Mouse (Mus musculus) limb, embryonic 14.5 days (tissue): ENCODE measurements around the gene Best1. TPM values are rescaled to one million over a fixed set of nuclear protein-coding genes. Genes with fewer than 3 reads are reported as not detected.

Experiments used
- ATAC-seq: fragments of 200-750 bp; cut with Nextera tagmentation; 2 replicates; pipeline ENCODE4 v1.8.0; 2017; ENCODE audit warnings: low read depth, moderate number of reproducible peaks, moderate TSS enrichment; ENCODE audit not compliant: low FRiP score
- DNase-seq: peaks from one replicate; pipeline ENCODE4 v3.0.0-alpha.2; 2015; ENCODE audit warnings: low spot score
- H3K27ac ChIP-seq: fragments of 300-500 bp; sonication (generic); replicated peaks from 2 replicates; pipeline ENCODE4 v1.5.1; 2014; ENCODE audit warnings: low read depth, mild to moderate bottlenecking, low read length, moderate library complexity, mixed read lengths
- H3K27me3 ChIP-seq: fragments of 300-500 bp; sonication (generic); 2 replicates; pipeline ENCODE4 v1.6.1; 2014; ENCODE audit warnings: low read length, mixed read lengths; ENCODE audit not compliant: control insufficient read depth, insufficient read depth
- H3K36me3 ChIP-seq: fragments of 300-500 bp; sonication (generic); 2 replicates; pipeline ENCODE4 v1.6.1; 2014; ENCODE audit warnings: mild to moderate bottlenecking, low read length, moderate library complexity, mixed read lengths; ENCODE audit not compliant: control insufficient read depth, insufficient read depth
- H3K4me1 ChIP-seq: fragments of 300-500 bp; sonication (generic); 2 replicates; pipeline ENCODE4 v1.6.1; 2014; ENCODE audit warnings: antibody characterized with exemption, low read length, mixed read lengths; ENCODE audit not compliant: control insufficient read depth, insufficient read depth
- H3K4me2 ChIP-seq: fragments of 300-500 bp; sonication (generic); replicated peaks from 2 replicates; pipeline ENCODE4 v1.6.1; 2014; ENCODE audit warnings: low read depth, mild to moderate bottlenecking, low read length, moderate library complexity; ENCODE audit not compliant: severe bottlenecking
- H3K4me3 ChIP-seq: fragments of 300-500 bp; sonication (generic); replicated peaks from 2 replicates; pipeline ENCODE4 v1.5.1; 2014; ENCODE audit warnings: low read length
- H3K9ac ChIP-seq: fragments of 300-500 bp; sonication (generic); 2 replicates; pipeline ENCODE4 v1.6.1; 2014; ENCODE audit warnings: mild to moderate bottlenecking, low read depth, low read length, moderate library complexity; ENCODE audit not compliant: severe bottlenecking
- H3K9me3 ChIP-seq: fragments of 300-500 bp; sonication (generic); 2 replicates; pipeline ENCODE4 v1.6.1; 2016; ENCODE audit warnings: low read length; ENCODE audit not compliant: control insufficient read depth
- POLR2A ChIP-seq: fragments of 200-500 bp; IDR thresholded peaks from 2 replicates; pipeline ENCODE4 v1.8.0; 2012; ENCODE audit warnings: inconsistent platforms, mild to moderate bottlenecking, moderate library complexity, borderline replicate concordance; ENCODE audit not compliant: insufficient read depth, insufficient read length; ENCODE audit errors: extremely low read depth
- WGBS: fragments of 180-500 bp; shearing (Covaris S2); extraction: QIAGEN DNeasy Blood & Tissue Kit; methylation state at CpG from one replicate; pipeline ENCODE4 v1.1.7; 2014; 5-methylcytosine and 5-hydroxymethylcytosine counted together
- polyA plus RNA-seq, 2 experiments: library from polyadenylated mRNA; depleted of rRNA in 1 of 2; stranded (reverse) in 1 of 2; unstranded in 1 of 2; fragments of >200 nt; fragmentation: Nextera tagmentation in 1 of 2; extraction: Ambion mirVana in 1 of 2; gene quantifications; 2 replicates each; pipeline versions ENCODE4 v1.2.1 to v1.2.3; 2012 to 2014

The Best1 gene
- polyA plus RNA-seq, 2 experiments, result 1.5 to 1.7 TPM

- no peak for ATAC-seq
- H3K4me2 ChIP-seq, result no peak overlapping the region
- H3K9me3 ChIP-seq, result no peaks in the 10 kb centered on the region
- no peak overlapping the region for H3K4me3 ChIP-seq
- H3K27ac ChIP-seq, result no peak overlapping the region
- H3K36me3 ChIP-seq, result no peaks in the 10 kb centered on the region
- TF ChIP-seq POLR2A, result no peak
- no peaks in the 10 kb centered on the region for H3K4me1 ChIP-seq
- no peak for DNase-seq
- WGBS, result 39% methylated on average over 2 of the region's 2 CpGs
- no peaks in the 10 kb centered on the region for H3K27me3 ChIP-seq
- H3K9ac ChIP-seq, result no peak overlapping the region
These were observed 35.2 kb downstream of the Best1 start for GRCm38 (mm10) chr19:9966096-9966867.

- TF ChIP-seq POLR2A, result no peak
- ATAC-seq (no peak), DNase-seq (no peak)
- Histone ChIP-seq H3K27me3 (no peaks in the 10 kb centered on the region), H3K4me2 (no peak overlapping the region), H3K4me1 (no peaks in the 10 kb centered on the region), H3K9ac (no peak overlapping the region), H3K4me3 (no peak overlapping the region), H3K27ac (no peak overlapping the region), H3K36me3 (no peaks in the 10 kb centered on the region), H3K9me3 (no peaks in the 10 kb centered on the region)
- 19% methylated on average over 7 of the region's 7 CpGs for WGBS
These were observed 37.1 kb downstream of the Best1 start for GRCm38 (mm10) chr19:9964205-9964916.

GRCm38 (mm10) chr19:9960769-9961168 is 40.7 kb downstream of the Best1 start:
- Histone ChIP-seq H3K27me3 (no peaks in the 10 kb centered on the region), H3K9me3 (no peaks in the 10 kb centered on the region), H3K4me2 (no peak overlapping the region), H3K27ac (no peak overlapping the region), H3K4me1 (no peaks in the 10 kb centered on the region), H3K4me3 (no peak overlapping the region), H3K9ac (no peak overlapping the region), H3K36me3 (no peaks in the 10 kb centered on the region)
- no peak for TF ChIP-seq POLR2A
- 82% methylated on average over 5 of the region's 5 CpGs for WGBS
- DNase-seq (no peak), ATAC-seq (no peak)

- no peak for ATAC-seq
- 83% methylated on average over 5 of the region's 5 CpGs for WGBS
- no peak overlapping the region for H3K9ac ChIP-seq
These were observed 43.5 kb downstream of the Best1 start for GRCm38 (mm10) chr19:9957965-9958364.

GRCm38 (mm10) chr19:9956624-9957388 is 44.6 kb downstream of the Best1 start:
- Histone ChIP-seq H3K36me3 (no peaks in the 10 kb centered on the region), H3K4me1 (peaks cover 16% of the 10 kb centered on the region), H3K9me3 (no peaks in the 10 kb centered on the region; the same call in 1 of the 2 replicates), H3K9ac (no peak overlapping the region), H3K4me3 (no peak overlapping the region), H3K27ac (no peak overlapping the region), H3K4me2 (no peak overlapping the region), H3K27me3 (no peaks in the 10 kb centered on the region)
- no peak for DNase-seq
- WGBS, result 80% methylated on average over 4 of the region's 4 CpGs
- no peak for ATAC-seq
- no peak for TF ChIP-seq POLR2A

More at GRCm38 (mm10) chr19:9957965-9958364, 43.5 kb downstream of the Best1 start:
- H3K27ac ChIP-seq, result no peak overlapping the region
- H3K4me1 ChIP-seq, result peaks cover 16% of the 10 kb centered on the region
- no peak for DNase-seq
- no peak overlapping the region for H3K4me3 ChIP-seq
- TF ChIP-seq POLR2A, result no peak
- no peaks in the 10 kb centered on the region for H3K9me3 ChIP-seq
- no peak overlapping the region for H3K4me2 ChIP-seq
- H3K27me3 ChIP-seq, result no peaks in the 10 kb centered on the region
- no peaks in the 10 kb centered on the region for H3K36me3 ChIP-seq
